Mouse (Mus musculus): ENCODE data around the gene Spsb3. TPM values are rescaled to one million over a fixed set of nuclear protein-coding genes. Genes with fewer than 3 reads are reported as not detected.

Gene Spsb3
- total RNA-seq (2021) = 10 to 100 TPM; 28.1 to 34.0 TPM
- long read RNA-seq, experiment 1, transcript Spsb3-203 (7 exons, 1,641 nt) = minor isoform, 6 of 48 reads
- long read RNA-seq, experiment 1, transcript Spsb3-209 (7 exons, 1,953 nt) = major isoform, 28 of 48 reads
- long read RNA-seq, experiment 1, partial matches to known transcripts = 3 of 48 reads
- long read RNA-seq, experiment 1, other reads (novel, unspliced or antisense) = 10 of 48 reads
- long read RNA-seq, experiment 2, transcript Spsb3-209 (7 exons, 1,953 nt) = major isoform, 29 of 47 reads
- long read RNA-seq, experiment 2, transcript Spsb3-203 (7 exons, 1,641 nt) = minor isoform, 5 of 47 reads
- long read RNA-seq, experiment 2, partial matches to known transcripts = 3 of 47 reads
- long read RNA-seq, experiment 2, other reads (novel, unspliced or antisense) = 10 of 47 reads

GRCm38 (mm10) chr17:24886134-24886931 is at the start of gene Spsb3, which contains the start of gene Nubp2:
TSS of gene Spsb3 (plus strand) at chr17:24886643.
TSS of gene Nubp2 (minus strand) at chr17:24886349.
- peak; percentile 98 to 100 for DNase-seq

- DNase-seq = no peak
Observed at GRCm38 (mm10) chr17:24839842-24840241, 46.6 kb upstream of the Spsb3 start, which contains the start of gene Hagh. TSS of gene Hagh (plus strand) at chr17:24840143.

DNA sequence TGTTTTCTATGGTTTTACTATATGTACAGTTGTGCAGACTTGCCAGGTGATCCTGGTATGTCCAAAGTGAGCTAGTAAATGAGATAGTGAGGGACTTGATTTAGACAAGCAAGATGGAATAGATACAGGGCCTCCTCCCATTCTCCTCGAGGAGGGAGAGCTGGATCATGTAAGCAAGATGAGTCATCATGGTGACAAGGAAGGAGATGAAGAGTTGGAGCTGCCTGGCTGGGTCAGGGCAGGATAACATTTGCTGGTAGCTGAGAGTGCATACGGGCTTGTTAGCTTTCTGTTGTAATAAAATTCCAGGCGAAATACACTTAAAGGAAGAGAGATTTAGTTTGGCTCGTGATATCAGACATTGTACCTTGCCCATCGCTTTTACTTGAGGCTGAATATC is 46.1 kb upstream of the Spsb3 start:
- no peak for DNase-seq

- DNase-seq = no peak
Observed at GRCm38 (mm10) chr17:24841133-24841532, 45.3 kb upstream of the Spsb3 start.

DNA sequence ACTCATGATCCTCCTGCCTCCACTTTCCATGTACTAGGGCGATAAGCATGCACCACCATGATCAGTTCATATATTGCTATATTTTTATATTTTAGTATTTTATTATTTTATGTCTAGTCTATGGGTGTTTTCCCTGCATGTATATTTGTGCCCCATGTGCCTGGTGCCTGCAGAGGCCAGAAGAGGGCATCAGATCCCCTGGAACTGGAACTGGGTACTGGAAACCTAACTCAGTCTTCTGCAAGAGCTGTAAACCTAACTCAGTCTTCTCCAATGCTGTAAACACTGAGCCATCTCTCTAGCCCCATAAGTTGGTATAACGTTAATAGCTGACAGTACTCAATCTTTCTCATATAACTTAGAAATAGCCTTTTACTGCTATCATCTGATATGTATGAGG is 43.8 kb upstream of the Spsb3 start:
- no peak for DNase-seq

- DNase-seq = no peak
Observed at GRCm38 (mm10) chr17:24844525-24844924, 41.9 kb upstream of the Spsb3 start.

- DNase-seq = no peak
Observed at GRCm38 (mm10) chr17:24847386-24847785, 39.1 kb upstream of the Spsb3 start.

- DNase-seq = peak in 1 of 2 experiments; percentile 16
Observed at GRCm38 (mm10) chr17:24848600-24849031, 37.8 kb upstream of the Spsb3 start.

DNA sequence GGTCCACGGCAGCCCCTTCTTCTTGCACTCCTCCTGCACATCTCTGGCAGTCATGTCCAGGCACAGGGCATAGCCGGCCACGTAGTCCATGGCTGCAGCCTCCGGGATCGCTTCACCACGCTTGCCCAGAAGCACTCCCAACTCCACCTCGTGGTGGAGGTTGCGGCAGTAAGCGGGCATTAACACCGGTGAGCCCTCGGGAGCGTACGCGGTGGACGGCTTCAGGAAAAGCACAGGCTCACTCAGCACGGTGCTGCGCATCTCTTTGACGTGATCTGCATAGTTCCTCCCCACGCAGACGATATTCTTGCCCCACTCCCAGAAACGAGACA is 36.7 kb upstream of the Spsb3 start:
- no peak for DNase-seq

DNA sequence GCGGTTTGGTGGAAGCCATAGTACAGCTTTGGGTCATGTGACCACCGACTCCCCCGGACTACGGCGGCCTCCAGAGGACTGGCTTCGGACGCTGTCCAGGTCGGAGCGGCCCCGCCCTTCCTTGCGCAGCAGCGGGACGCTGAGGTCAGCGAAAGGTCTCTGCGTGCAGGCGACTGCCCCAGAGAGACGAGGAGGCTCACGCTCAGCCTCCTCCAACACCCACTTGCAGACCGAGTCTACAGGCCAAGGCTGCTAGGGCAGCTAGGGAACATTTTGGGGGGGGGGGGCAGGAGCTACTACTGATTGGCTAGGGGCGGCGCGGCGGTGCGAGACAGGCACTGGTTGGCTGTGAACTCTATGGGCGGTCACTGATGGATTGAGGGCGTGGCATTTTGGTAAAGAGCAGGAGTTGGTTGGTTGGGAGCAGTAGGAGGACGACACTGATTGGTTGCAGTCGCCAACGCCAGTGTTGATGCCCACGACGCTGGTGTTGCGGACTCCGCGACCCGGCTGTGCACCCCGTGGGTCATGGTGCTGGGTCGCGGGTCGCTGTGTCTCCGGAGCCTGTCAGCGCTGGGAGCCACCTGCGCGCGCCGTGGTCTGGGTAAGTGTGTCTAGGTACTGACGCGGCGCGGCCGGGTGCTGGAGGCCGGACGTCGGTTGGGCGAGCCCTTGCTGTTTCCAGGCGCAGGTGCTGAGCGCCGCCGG is 36.2 kb upstream of the Spsb3 start, which contains the start of gene Fahd1:
TSS of gene Fahd1 (minus strand) at position 300 of the 708 bp plus-strand sequence.
- DNase-seq = peak; percentile 96 to 99

DNA sequence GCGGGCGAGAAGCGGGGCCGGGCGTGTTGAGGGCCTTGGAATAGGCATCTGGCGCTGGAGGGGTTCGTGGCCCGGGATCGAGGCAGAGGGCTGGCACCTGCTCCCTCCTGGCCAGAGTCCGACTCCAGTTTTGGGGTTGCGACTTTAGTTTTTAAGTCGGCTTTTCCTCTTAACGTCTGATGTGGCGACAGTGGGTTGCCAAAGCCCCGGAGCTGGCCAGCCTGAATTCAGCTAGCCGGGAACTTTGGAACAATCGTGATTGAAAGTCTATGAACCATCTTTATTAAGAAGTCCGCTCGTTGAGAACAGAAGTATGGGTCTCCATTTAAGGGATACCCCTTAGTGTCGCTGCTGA is 35.7 kb upstream of the Spsb3 start:
- no peak for DNase-seq

- DNase-seq = peak; percentile 18 to 26
Observed at GRCm38 (mm10) chr17:24851381-24852125, 34.9 kb upstream of the Spsb3 start.

DNA sequence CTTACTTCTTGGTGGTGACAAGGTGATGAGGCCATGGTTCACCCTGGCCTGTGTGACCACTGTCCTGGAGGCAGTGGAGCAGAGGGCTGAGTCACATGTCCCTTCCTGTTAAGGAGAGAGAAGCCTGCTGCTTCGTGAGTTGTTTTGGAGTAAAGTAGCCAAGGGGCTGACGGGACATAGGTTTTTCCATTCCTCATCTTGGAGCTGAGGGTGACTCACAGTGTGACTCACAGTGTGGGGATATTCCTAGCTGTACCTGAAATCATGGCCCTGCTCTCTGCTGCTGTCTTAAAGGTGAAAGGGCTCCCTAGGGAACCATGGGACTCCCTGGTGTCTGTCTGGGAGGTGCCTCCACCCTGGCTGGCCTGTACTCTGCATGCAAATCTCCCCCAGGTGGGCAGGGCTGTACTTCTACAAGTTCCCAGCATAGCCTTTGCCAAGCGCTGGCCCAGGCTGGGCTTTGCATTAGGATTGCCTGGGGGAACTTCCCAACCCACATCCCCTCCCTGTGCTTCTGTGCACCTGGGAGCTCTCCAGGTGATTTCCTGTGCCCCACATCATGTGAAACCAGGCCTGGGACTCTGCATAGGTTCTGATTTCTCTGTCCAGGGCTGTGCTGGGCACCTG is 30.5 kb upstream of the Spsb3 start:
- DNase-seq = no peak

DNA sequence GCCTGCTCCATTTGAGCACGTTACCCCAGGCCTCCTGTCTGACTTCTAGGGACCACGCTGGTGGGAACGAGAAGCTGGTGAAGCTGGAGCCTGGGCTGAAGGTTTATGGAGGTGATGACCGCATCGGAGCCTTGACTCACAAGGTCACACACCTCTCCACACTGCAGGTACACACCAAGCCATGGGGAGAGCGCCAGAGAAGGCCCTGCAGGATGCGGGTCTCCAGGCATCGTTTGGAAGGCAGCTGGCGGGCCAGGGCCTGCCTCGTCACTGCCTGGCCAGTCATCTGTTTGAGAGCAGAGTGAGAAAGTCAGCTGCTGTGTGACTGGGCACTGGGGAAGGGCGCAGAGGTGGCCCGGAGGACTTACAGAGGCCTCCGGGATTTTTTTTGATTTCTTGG is 29.9 kb upstream of the Spsb3 start:
- DNase-seq = no peak

GRCm38 (mm10) chr17:24857831-24858470 is 28.5 kb upstream of the Spsb3 start:
- DNase-seq = no peak

DNA sequence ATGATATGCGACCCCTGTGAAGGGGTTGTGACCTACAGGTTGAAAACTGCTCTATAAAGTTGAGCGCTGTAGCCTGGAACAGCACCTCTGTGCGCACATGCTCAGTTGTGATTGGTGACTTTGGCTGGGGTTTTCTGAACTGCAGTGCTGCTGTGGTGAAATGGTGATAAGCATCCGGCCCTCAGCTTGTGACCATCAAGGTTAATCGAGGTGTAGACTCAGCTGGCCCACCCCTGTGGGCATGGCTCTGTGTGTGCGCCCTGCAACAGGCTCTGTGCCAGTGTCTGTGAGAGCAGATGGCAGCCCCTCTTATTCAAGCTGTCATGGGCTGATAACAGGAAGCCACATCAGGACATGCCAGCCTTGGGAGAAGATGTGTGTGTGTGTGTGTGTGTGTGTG is 27.5 kb upstream of the Spsb3 start:
- DNase-seq = no peak

DNA sequence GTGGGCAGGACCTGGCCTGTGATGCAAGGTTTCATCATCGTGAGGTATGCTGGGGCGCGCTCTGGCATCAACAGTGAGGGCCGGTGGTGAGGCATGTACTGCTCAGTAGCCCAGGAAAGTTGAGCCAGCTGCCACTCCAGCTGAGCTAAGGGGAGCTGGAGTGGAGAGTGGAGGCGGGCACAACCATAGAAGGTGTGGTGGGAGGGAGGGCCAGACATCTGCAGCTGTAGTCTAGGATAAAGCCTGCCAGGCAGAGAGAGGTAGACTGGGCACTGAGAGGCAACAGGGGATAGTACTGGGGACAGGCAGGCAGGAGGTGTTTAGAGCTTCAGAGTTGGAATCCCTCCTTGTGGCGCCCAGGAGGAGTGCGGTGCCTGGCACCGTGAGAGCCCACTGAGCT is 26.4 kb upstream of the Spsb3 start:
- DNase-seq = no peak

GRCm38 (mm10) chr17:24861785-24862184 is 24.7 kb upstream of the Spsb3 start:
- no peak for DNase-seq

DNA sequence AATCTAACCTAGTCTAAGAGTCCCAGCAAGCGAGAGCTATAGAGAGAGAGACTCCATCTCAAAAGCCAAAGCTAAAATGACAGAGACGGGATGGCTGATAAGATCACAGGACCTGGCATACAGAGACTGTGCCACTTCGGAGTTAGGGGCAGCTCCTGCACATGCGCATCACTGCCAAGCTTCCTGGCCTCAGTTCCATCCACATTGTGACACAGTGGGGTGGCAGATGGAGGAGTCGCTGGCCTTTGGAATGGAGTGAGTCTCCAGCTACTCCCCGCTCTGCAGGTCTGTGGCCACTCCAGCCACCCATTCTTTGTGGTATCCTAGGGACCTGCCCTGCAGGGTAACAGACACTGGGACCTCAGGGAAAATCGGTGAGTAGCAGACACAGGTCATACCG is 20.7 kb upstream of the Spsb3 start, which contains the start of gene Igfals:
TSS of gene Igfals (plus strand) at position 222 of the 400 bp plus-strand sequence.
- DNase-seq = no peak

GRCm38 (mm10) chr17:24867914-24868313 is 18.5 kb upstream of the Spsb3 start:
- no peak for DNase-seq

Measured in heart, adult 18-20 months (tissue).